Mouse (Mus musculus) lung, embryonic 14.5 days (tissue): ENCODE measurements around the gene Il11ra2. TPM values are rescaled to one million over a fixed set of nuclear protein-coding genes. Genes with fewer than 3 reads are reported as not detected.
"Not testable (repeated sequence)": the region's sequence is repeated elsewhere in the genome, so short reads cannot be mapped to it uniquely, and the experiment has no call there.

Source experiments
- ATAC-seq: fragments of 200-750 bp; cut with Nextera tagmentation; 2 replicates; pipeline ENCODE4 v1.8.0; 2017; ENCODE audit warnings: mild to moderate bottlenecking, moderate TSS enrichment, moderate library complexity; ENCODE audit not compliant: insufficient read depth
- DNase-seq: peaks from one replicate; pipeline ENCODE4 v3.0.0-alpha.2; 2015
- H3K27ac ChIP-seq: fragments of 300-500 bp; sonication (generic); 2 replicates; pipeline ENCODE4 v1.5.1; 2014; ENCODE audit warnings: low read depth, mild to moderate bottlenecking, moderate library complexity
- H3K27me3 ChIP-seq: fragments of 300-500 bp; sonication (generic); 2 replicates; pipeline ENCODE4 v1.6.1; 2014; ENCODE audit warnings: low read length, control low read depth; ENCODE audit not compliant: insufficient read depth
- H3K36me3 ChIP-seq: fragments of 300-500 bp; sonication (generic); 2 replicates; pipeline ENCODE4 v1.6.1; 2014; ENCODE audit warnings: control low read depth; ENCODE audit not compliant: insufficient read depth
- H3K4me1 ChIP-seq: fragments of 300-500 bp; sonication (generic); 2 replicates; pipeline ENCODE4 v1.6.1; 2014; ENCODE audit warnings: antibody characterized with exemption, control low read depth; ENCODE audit not compliant: insufficient read depth
- H3K4me2 ChIP-seq: fragments of 300-500 bp; sonication (generic); 2 replicates; pipeline ENCODE4 v1.6.1; 2014; ENCODE audit warnings: mild to moderate bottlenecking
- H3K4me3 ChIP-seq: fragments of 300-500 bp; sonication (generic); 2 replicates; pipeline ENCODE4 v1.5.1; 2014; ENCODE audit warnings: low read depth, low read length
- H3K9ac ChIP-seq: fragments of 300-500 bp; sonication (generic); 2 replicates; pipeline ENCODE4 v1.6.1; 2014
- H3K9me3 ChIP-seq: fragments of 300-500 bp; sonication (generic); 2 replicates; pipeline ENCODE4 v1.6.1; 2016; ENCODE audit warnings: low read depth, low read length, control low read depth
- WGBS: fragments of 180-500 bp; shearing (Covaris S2); extraction: QIAGEN DNeasy Blood & Tissue Kit; methylation state at CpG from one replicate; pipeline ENCODE4 v1.1.7; 2014; 5-methylcytosine and 5-hydroxymethylcytosine counted together
- polyA plus RNA-seq: library from polyadenylated mRNA; unstranded; fragments of >200 nt; fragmentation: Nextera tagmentation; extraction: Ambion mirVana; gene quantifications from 2 replicates; pipeline ENCODE4 v1.2.1, GENCODE M21; 2014

Gene Il11ra2
- polyA plus RNA-seq = not detected in 2 replicates

GRCm38 (mm10) chr4:42661793-42662192, at the start of gene Il11ra2:
Gene Il11ra2, minus strand, starts transcription at chr4:42661893.
- not testable (repeated sequence) for H3K9me3 ChIP-seq, H3K4me3 ChIP-seq, H3K36me3 ChIP-seq, H3K9ac ChIP-seq, H3K27me3 ChIP-seq, H3K27ac ChIP-seq, H3K4me2 ChIP-seq, ATAC-seq, H3K4me1 ChIP-seq, DNase-seq
- WGBS = no CpG with 5 or more reads among the region's 3 CpGs

DNA sequence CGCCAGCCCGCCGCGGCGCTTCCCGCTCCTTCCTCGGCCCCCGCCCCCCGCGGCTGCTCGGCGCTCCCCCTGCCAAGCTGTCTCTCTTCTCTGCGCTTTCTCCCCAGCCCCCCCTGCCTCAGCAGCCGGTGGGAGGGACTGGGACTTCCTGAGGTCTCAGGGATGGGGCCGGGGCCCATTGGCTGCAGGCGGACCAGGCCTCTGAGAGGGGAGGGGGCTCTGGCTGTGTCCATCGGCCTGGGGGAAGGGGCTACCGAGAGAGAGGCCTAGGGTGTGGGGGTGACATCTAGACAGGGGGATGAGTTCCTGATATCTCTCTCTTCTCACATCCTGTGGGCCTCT, 20.5 kb upstream of the Il11ra2 start:
- H3K36me3 ChIP-seq, H3K9me3 ChIP-seq, DNase-seq, H3K4me2 ChIP-seq, H3K4me1 ChIP-seq, H3K4me3 ChIP-seq, H3K27me3 ChIP-seq, H3K9ac ChIP-seq, H3K27ac ChIP-seq: not testable (repeated sequence)
- WGBS = no CpG with 5 or more reads among the region's 18 CpGs
- peak; percentile 84; the same call in 1 of the 2 replicates for ATAC-seq

GRCm38 (mm10) chr4:42681473-42682182, 19.9 kb upstream of the Il11ra2 start:
- not testable (repeated sequence) for H3K4me1 ChIP-seq, DNase-seq, H3K27ac ChIP-seq, H3K9ac ChIP-seq, H3K9me3 ChIP-seq, H3K4me2 ChIP-seq, H3K27me3 ChIP-seq, H3K36me3 ChIP-seq, H3K4me3 ChIP-seq
- no CpG with 5 or more reads among the region's 66 CpGs for WGBS
- peak; percentile 54; the same call in 1 of the 2 replicates for ATAC-seq

GRCm38 (mm10) chr4:42680374-42681356, 19.0 kb upstream of the Il11ra2 start:
- ATAC-seq = peak; percentile 54; the same call in 1 of the 2 replicates
- WGBS = no CpG with 5 or more reads among the region's 32 CpGs
- H3K9ac ChIP-seq = not testable (repeated sequence)

GRCm38 (mm10) chr4:42679365-42679764, 17.7 kb upstream of the Il11ra2 start:
- H3K9me3 ChIP-seq, H3K27me3 ChIP-seq, H3K36me3 ChIP-seq, H3K4me2 ChIP-seq, DNase-seq, ATAC-seq, H3K4me1 ChIP-seq, H3K4me3 ChIP-seq, H3K27ac ChIP-seq, H3K9ac ChIP-seq: not testable (repeated sequence)
- no CpG with 5 or more reads among the region's 7 CpGs for WGBS

More at GRCm38 (mm10) chr4:42680374-42681356, 19.0 kb upstream of the Il11ra2 start:
- not testable (repeated sequence) for H3K4me3 ChIP-seq, DNase-seq, H3K27me3 ChIP-seq, H3K36me3 ChIP-seq, H3K4me1 ChIP-seq, H3K4me2 ChIP-seq, H3K27ac ChIP-seq, H3K9me3 ChIP-seq

- H3K4me1 ChIP-seq, H3K9me3 ChIP-seq, H3K27me3 ChIP-seq, DNase-seq, H3K36me3 ChIP-seq, H3K27ac ChIP-seq, H3K4me2 ChIP-seq, H3K4me3 ChIP-seq, H3K9ac ChIP-seq: not testable (repeated sequence)
- no CpG with 5 or more reads among the region's 4 CpGs for WGBS
- ATAC-seq = peak; percentile 63; the same call in 1 of the 2 replicates
Observed at GRCm38 (mm10) chr4:42675415-42675814, 13.7 kb upstream of the Il11ra2 start.

GRCm38 (mm10) chr4:42654951-42655350, 6.7 kb downstream of the Il11ra2 start, which contains the start of gene Ccl27b:
Gene Ccl27b, plus strand, starts transcription at chr4:42655251.
- not testable (repeated sequence) for DNase-seq, H3K36me3 ChIP-seq, H3K4me3 ChIP-seq, H3K9me3 ChIP-seq, H3K27ac ChIP-seq, H3K4me1 ChIP-seq, H3K4me2 ChIP-seq, H3K9ac ChIP-seq, H3K27me3 ChIP-seq, ATAC-seq
- no CpG with 5 or more reads among the region's 9 CpGs for WGBS

GRCm38 (mm10) chr4:42629419-42629818, 32.3 kb downstream of the Il11ra2 start, which contains the start of gene Gm2564:
Gene Gm2564, plus strand, starts transcription at chr4:42629719.
- no CpG with 5 or more reads among the region's 8 CpGs for WGBS
- not testable (repeated sequence) for H3K9me3 ChIP-seq, ATAC-seq, H3K4me1 ChIP-seq, DNase-seq, H3K9ac ChIP-seq, H3K4me3 ChIP-seq, H3K4me2 ChIP-seq, H3K27ac ChIP-seq, H3K36me3 ChIP-seq, H3K27me3 ChIP-seq

DNA sequence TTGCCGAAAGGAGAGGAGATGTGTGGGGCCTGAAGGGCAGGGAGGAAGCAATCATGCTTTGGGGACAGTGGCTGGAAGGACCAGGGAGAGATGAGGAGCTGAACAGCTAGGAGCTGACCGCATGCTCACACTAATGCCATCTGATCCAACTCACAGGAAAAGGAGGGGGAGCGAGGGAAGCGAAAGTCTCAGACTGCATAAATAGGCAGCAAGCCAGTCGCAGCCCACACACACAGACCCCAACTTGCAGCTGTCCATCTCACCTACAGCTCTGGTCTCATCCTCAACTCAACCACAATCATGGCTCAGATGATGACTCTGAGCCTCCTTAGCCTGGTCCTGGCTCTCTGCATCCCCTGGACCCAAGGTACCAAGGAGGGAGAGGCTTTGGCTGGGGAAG, 49.8 kb downstream of the Il11ra2 start, which contains the start of gene Gm10591:
Gene Gm10591 (plus strand): TSS at position 301 of the 400 bp plus-strand sequence.
- not testable (repeated sequence) for H3K27me3 ChIP-seq, H3K9me3 ChIP-seq, H3K4me3 ChIP-seq, H3K27ac ChIP-seq, H3K4me1 ChIP-seq, DNase-seq, H3K36me3 ChIP-seq, H3K4me2 ChIP-seq, ATAC-seq, H3K9ac ChIP-seq
- WGBS = no CpG with 5 or more reads among the region's 5 CpGs
